Mouse (Mus musculus): ENCODE results near the gene Csgalnact2.

Gene Csgalnact2

DNA sequence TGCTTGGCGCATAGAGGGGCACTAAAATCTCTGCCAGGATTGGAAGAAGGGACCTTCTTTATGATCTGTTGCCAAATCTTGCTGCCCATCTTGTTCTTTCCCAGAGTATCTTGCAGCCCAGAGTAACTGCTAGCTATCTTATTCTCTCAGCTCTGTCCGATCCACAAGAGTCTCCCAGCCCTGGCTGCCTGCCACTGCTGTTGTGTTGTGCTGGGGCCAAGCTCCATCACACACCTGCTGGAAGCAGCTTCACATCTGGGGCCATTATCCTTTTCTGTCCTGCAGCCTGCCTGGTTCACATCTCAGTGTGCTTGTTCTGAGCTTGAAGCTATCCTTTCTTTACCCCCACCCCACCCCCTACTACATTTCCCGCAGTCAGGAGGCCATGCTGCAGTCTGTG lies 62.7 kb downstream of the Csgalnact2 start:
- no peak for DNase-seq (ENCODE audit: low read depth, low spot score)

DNA sequence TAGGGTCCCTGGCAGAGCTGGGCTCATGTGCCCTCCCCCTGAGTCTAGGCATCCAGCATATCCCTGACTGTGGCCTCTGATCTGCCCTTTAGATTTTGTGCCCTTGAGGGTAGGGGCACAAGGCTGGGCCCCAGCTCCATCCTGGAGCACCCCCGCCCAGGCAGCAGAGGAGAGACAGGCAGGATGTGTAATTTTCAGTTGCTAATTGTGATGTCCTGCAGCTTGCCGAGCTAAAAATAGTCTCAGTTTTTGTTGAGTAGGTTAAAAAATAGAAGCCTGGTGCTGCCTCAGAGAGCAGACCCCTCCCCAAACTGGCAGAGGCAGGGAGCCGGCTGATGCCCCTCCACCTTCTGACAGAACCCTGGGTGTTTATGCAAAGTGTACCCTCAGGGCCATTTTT lies 64.8 kb downstream of the Csgalnact2 start:
- no peak for DNase-seq (ENCODE audit: low read depth, low spot score)

DNA sequence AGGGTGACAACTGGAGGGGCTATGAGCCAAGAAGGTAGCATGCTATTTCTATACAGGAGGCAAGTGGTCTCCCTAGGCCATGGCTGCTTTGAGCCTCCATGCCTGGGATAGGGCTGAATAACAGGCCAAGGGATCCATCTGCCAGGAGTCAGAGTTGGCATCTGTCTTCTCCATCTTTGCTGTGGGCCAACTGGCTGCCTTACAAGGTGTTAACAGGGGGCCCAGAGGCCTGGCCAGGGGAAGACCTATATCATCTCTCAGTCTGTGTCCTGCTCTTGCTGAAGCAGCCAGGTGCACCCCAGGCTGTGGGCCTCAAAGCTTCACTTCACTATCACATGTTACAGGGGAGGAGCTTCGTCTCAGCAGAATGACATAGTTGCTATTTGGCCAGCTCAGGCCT lies 66.8 kb downstream of the Csgalnact2 start:
- DNase-seq (ENCODE audit: low read depth, low spot score): no peak

DNA sequence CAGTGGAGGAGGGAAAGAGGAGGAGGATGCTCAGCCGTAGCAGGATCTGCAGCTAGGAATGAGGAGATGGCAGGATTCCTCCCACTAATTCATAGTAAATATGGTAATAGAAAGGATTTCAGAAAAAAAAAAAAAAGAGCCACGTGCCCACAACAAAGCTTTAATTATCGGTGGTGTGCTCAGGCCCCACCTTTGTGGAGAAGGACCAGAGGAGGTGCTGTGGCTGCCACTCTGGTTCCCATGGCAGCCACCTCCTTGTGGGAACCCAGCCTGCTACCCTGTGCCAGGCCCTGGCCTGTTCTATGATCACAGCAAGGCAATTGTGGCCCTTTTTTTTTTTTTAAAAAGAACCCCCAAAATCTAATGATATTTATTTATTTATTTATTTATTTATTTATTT lies 67.5 kb downstream of the Csgalnact2 start:
- DNase-seq (ENCODE audit: low read depth, low spot score): no peak

DNA sequence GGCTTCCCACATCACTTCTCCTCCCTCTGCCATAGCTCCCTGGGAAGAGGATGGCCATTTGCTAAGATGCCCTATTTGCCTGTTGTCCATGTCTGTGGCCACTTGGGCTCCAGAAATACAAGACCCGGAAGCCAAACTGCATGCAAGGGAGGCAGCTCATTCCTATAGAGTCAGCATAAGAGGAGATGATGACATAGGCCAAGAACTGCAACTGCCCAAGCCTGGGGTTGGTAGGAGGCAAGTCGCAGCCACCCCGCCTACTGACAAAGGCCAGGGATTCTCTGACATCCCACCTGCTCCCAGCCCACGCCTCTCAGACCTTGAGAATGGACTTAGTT lies 68.0 kb downstream of the Csgalnact2 start:
- DNase-seq (ENCODE audit: low read depth, low spot score): no peak

DNA sequence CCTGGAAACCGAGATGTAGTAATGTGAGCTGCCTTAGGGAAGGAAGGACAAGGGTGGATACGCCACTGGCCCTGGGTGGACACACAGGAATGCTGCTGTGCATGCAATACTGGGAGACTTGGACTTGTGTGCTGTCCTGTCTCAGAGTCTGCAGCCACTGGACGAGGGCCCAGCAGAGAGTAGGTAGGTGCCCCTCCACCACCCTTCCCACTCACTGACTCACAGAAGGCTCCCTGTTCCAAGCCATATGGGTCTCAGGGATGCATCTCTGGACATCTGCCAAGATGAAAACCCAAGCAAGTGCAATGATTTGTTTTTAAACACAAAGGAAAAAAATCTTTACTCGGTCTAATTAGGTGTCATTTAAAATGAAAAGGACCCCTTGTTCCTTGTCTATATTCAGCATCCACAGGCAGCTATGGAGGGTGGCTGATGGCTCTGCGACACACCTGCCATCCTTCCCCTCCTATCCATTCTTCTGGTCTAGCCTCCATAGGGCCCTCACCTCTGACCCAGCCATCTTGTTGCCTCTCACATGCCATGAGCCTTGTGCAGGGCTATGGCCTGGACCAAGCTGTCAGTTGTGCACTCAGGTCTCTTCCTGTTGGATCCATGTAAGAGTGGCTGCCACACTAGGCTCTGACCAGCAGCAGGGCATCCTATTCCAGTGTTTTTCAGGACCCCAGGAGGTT lies 68.5 kb downstream of the Csgalnact2 start:
- no peak for DNase-seq (ENCODE audit: low read depth, low spot score)

DNA sequence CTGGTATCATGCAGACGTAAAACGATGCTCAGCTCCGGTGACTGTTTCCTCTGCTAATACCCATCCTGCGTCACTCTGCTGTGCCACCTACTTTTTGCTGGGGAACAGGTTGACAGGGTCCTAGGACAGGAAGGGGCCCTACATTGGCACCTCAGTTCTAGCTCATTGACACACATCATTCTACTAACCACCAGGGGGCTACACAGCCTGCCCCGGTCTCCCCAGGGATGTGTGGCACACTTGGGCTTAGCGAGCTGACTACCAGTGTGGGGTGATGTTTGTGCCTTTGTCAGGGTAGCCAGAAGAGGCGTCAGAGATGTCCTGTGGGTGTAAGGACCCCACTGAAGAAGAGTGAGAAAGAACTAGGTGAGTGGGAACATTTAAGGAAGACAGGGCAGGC lies 71.2 kb downstream of the Csgalnact2 start:
- peak; percentile 35 for DNase-seq (ENCODE audit: low read depth, low spot score)

DNA sequence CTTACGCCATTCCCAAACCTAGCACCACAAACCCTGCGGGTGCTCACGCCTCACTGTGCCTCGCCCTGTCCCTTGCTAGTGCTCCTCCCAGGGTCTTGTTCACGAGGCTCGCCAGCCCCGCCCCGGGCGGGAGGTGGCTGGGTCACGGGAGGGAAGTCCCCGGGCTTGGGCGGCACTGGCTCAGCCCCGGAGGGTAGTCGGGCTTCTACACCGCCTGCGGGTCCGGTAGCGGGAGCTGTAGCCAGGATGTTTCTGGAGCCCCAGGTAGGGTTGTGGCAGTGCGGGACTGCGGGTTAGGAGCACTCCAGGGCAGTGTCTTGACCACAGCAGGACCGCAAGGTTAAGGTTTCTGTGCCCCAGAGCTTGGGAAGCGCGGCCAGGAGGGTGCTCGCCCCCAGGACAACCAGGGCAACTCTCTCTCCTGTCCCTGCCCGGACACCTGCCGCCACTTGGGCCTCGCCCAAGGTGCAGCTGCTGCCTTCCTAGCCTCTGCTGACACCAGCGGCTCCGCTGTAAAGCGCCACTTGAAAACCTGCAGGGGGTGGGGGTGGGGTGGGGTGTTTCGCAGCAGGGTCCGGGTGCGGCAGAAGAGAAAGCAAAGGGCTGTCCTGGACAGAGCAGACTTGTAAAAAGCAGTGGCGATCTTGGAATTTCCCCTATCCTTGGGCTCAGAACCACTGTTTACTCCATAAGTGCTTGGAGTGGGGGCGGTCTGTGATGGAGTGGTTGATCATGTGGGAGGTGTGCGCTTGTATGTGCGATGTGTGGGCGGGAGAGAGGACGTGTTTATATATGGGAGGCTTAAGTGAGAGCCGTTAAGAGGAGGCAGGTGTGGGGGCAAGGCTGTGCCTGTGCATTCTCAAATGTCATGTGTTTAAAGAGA lies 72.5 kb downstream of the Csgalnact2 start:
- peak; percentile 91 for DNase-seq (ENCODE audit: low read depth, low spot score)

DNA sequence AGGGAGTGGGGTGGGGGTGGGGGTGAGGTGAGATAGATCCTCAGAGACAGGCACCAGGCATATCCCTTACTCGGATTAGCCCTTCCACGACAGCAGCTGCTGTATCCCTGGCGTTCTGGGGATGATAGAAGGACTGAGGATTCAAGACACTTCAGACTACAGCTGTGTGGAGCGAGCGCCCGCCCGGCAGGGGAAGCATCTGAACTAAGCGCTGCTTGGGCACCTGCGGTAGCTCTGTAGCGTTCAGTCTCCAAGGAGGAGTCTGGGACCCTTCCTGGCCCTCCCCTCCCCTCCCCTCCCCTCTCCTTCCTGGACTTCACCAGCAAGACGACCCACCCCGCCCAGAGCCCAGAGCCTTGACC lies 73.1 kb downstream of the Csgalnact2 start:
- DNase-seq (ENCODE audit: low read depth, low spot score): no peak

DNA sequence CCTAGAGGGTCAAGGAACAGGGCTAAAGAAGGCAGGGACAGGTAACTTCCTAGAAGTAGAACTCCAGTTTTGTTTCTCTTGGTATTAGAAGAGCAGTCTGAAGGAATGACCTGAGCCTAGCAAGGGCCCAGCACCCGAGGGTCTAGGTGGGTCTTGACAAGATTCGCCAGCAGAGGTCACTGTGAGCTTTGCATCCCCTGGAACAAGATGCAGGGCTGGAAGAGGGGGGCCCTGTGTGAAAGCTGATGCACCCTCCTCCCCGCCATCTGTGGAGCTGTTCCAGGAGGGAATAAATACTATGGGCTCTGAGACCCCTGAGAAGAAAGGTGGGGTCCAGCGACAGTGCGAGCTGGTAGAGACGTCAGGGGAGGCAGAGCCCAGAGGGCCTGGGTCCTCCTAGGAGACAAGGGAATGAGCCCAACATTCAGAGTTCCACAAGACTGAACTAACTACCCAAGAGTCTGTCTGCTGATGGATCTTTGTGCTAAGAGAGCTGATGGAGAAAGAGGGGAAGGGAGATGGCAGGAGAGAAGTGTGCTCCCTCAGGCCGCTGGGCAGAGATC lies 73.9 kb downstream of the Csgalnact2 start:
- DNase-seq (ENCODE audit: low read depth, low spot score): peak; percentile 71

DNA sequence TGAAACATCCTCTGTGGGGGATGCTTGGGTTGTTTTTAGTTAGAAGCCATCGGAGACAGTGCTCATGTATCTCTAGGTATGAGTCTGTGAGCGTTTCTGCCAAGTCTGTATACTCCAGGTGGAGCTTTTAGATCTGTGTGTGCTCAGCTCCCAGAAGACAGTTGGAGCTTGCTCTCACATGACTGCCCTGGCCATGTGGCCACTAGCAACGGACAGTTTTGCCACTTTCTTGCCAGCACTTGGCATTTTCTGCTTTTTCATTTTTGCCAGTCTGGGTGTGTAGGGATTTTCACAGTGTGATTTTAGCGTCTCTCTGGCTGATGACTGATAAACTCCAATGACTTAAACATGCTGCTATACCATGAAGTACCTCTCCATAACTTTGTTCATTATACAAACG lies 75.7 kb downstream of the Csgalnact2 start:
- no peak for DNase-seq (ENCODE audit: low read depth, low spot score)

DNA sequence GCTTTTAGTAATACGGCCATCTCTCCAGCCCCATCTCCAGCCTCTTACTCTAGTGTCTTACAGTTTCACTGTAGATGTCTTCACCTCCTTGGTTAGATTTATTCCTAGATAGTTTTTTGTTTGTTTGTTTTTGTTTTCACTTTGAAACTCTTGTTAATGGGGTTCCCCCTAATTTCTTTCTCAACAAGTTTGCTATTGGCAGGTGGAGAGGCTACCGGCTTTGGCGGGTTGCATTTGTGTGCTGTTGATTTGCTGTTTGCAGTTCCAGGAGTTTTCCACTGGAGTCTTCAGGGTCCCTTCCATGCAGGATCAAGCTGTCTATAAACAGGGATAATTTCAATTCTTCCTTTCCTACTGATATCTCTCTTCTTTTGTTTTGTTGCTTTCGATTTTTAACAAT lies 77.7 kb downstream of the Csgalnact2 start:
- no peak for DNase-seq (ENCODE audit: low read depth, low spot score)

Data from ES-CJ7 (cell line).